Mouse (Mus musculus) kidney, postnatal 0 days (tissue): ENCODE results near the gene Hsd11b2. TPM values are rescaled to one million over a fixed set of nuclear protein-coding genes. Genes with fewer than 3 reads are reported as not detected.

Experiments used
- ATAC-seq: fragments of 200-750 bp; cut with Nextera tagmentation; replicated peaks from 2 replicates; pipeline ENCODE4 v1.8.0; 2017; ENCODE audit warnings: low read depth, moderate number of reproducible peaks, moderate TSS enrichment, moderate library complexity; ENCODE audit not compliant: low FRiP score
- DNase-seq: peaks from one replicate; pipeline ENCODE4 v3.0.0-alpha.2; 2016; ENCODE audit warnings: low spot score
- H3K27ac ChIP-seq: fragments of 300-500 bp; sonication (generic); 2 replicates; pipeline ENCODE4 v1.5.1; 2014; ENCODE audit warnings: mild to moderate bottlenecking
- H3K27me3 ChIP-seq: fragments of 300-500 bp; sonication (generic); 2 replicates; pipeline ENCODE4 v1.6.1; 2014; ENCODE audit warnings: low read length, mixed read lengths; ENCODE audit not compliant: insufficient read depth
- H3K36me3 ChIP-seq: fragments of 300-500 bp; sonication (generic); 2 replicates; pipeline ENCODE4 v1.6.1; 2014; ENCODE audit warnings: low read length, mixed read lengths; ENCODE audit not compliant: insufficient read depth
- H3K4me1 ChIP-seq: fragments of 300-500 bp; sonication (generic); replicated peaks from 2 replicates; pipeline ENCODE4 v1.6.1; 2014; ENCODE audit warnings: antibody characterized with exemption, low read length, mixed read lengths; ENCODE audit not compliant: insufficient read depth
- H3K4me2 ChIP-seq: fragments of 300-500 bp; sonication (generic); 2 replicates; pipeline ENCODE4 v1.6.1; 2014; ENCODE audit warnings: mild to moderate bottlenecking, low read length, moderate library complexity, mixed read lengths
- H3K4me3 ChIP-seq: fragments of 300-500 bp; sonication (generic); replicated peaks from 2 replicates; pipeline ENCODE4 v1.5.1; 2014; ENCODE audit warnings: low read depth, low read length
- H3K9ac ChIP-seq: fragments of 300-500 bp; sonication (generic); 2 replicates; pipeline ENCODE4 v1.6.1; 2014; ENCODE audit warnings: low read depth, low read length
- H3K9me3 ChIP-seq: fragments of 300-500 bp; sonication (generic); replicated peaks from 2 replicates; pipeline ENCODE4 v1.6.1; 2016; ENCODE audit warnings: low read length, inconsistent platforms, mixed read lengths
- CTCF ChIP-seq: IDR thresholded peaks from 2 replicates; pipeline ENCODE4 v1.5.1; 2016; ENCODE audit warnings: antibody characterized with exemption, low read depth, mild to moderate bottlenecking, moderate library complexity
- WGBS: fragments of 180-500 bp; shearing (Covaris S2); extraction: QIAGEN DNeasy Blood & Tissue Kit; methylation state at CpG from one replicate; pipeline ENCODE4 v1.1.7; 2014; 5-methylcytosine and 5-hydroxymethylcytosine counted together
- polyA plus RNA-seq: library from polyadenylated mRNA; unstranded; fragments of >200 nt; fragmentation: Nextera tagmentation; extraction: Ambion mirVana; gene quantifications from 2 replicates; pipeline ENCODE4 v1.2.1, GENCODE M21; 2015

Hsd11b2 gene
- 42.4 and 44.8 TPM in 2 replicates for polyA plus RNA-seq

GRCm38 (mm10) chr8:105518436-105519313 is at the start of gene Hsd11b2:
TSS of gene Hsd11b2 (plus strand) at chr8:105518755.
- 0 out of 2 replicates have a peak, but pooled peaks have one; percentile 2 for TF ChIP-seq CTCF
- Histone ChIP-seq H3K4me1 (peaks cover 35% of the 10 kb centered on the region; the same call in 1 of the 2 replicates), H3K4me3 (peak within 1 kb of the TSS; percentile 39), H3K9ac (peak within 1 kb of the TSS; percentile 49), H3K27me3 (no peaks in the 10 kb centered on the region), H3K4me2 (peak within 1 kb of the TSS; percentile 86), H3K36me3 (0 out of 2 replicates have a peak, but pooled peaks cover 3% of the 10 kb centered on the region), H3K27ac (peak within 1 kb of the TSS; percentile 26), H3K9me3 (no peaks in the 10 kb centered on the region)
- ATAC-seq (peak; percentile 60), DNase-seq (peak; percentile 44)
- 2% methylated on average over 68 of the region's 68 CpGs for WGBS

- 57% methylated on average over 6 of the region's 6 CpGs for WGBS
- no peak overlapping the region for H3K9ac ChIP-seq
- ATAC-seq (no peak), DNase-seq (no peak)
- H3K27me3 ChIP-seq = no peaks in the 10 kb centered on the region
- no peaks in the 10 kb centered on the region for H3K9me3 ChIP-seq
- peaks cover 11% of the 10 kb centered on the region for H3K4me1 ChIP-seq
- no peak overlapping the region for H3K4me2 ChIP-seq
- peaks cover 6% of the 10 kb centered on the region; the same call in 1 of the 2 replicates for H3K36me3 ChIP-seq
- no peak for TF ChIP-seq CTCF
- H3K4me3 ChIP-seq = no peak overlapping the region
- H3K27ac ChIP-seq = no peak overlapping the region
Measured at GRCm38 (mm10) chr8:105469041-105469695, 49.4 kb upstream of the Hsd11b2 start.

- Histone ChIP-seq H3K27me3 (no peaks in the 10 kb centered on the region), H3K4me1 (peaks cover 17% of the 10 kb centered on the region), H3K4me2 (no peak overlapping the region), H3K9me3 (no peaks in the 10 kb centered on the region), H3K36me3 (peaks cover 6% of the 10 kb centered on the region; the same call in 1 of the 2 replicates), H3K9ac (no peak overlapping the region), H3K27ac (no peak overlapping the region), H3K4me3 (no peak overlapping the region)
- no peak for ATAC-seq
- DNase-seq = no peak
- WGBS = 86% methylated on average over 5 of the region's 5 CpGs
- no peak for TF ChIP-seq CTCF
Measured at GRCm38 (mm10) chr8:105469816-105470215, 48.7 kb upstream of the Hsd11b2 start.

GRCm38 (mm10) chr8:105470262-105470661 is 48.3 kb upstream of the Hsd11b2 start:
- H3K4me1 ChIP-seq = peaks cover 22% of the 10 kb centered on the region
- 78% methylated on average over 5 of the region's 5 CpGs for WGBS
- no peaks in the 10 kb centered on the region for H3K27me3 ChIP-seq
- no peak overlapping the region for H3K4me3 ChIP-seq
- peaks cover 6% of the 10 kb centered on the region; the same call in 1 of the 2 replicates for H3K36me3 ChIP-seq
- DNase-seq (no peak), ATAC-seq (no peak)
- H3K9ac ChIP-seq = no peak overlapping the region
- no peaks in the 10 kb centered on the region for H3K9me3 ChIP-seq
- H3K4me2 ChIP-seq = no peak overlapping the region
- TF ChIP-seq CTCF = no peak
- H3K27ac ChIP-seq = no peak overlapping the region

- no peak for TF ChIP-seq CTCF
- Histone ChIP-seq H3K9ac (0 out of 2 replicates have a peak overlapping the region, but pooled peaks have one; percentile 14), H3K4me3 (peak overlapping the region; percentile 21), H3K9me3 (no peaks in the 10 kb centered on the region), H3K4me1 (peaks cover 22% of the 10 kb centered on the region), H3K27me3 (no peaks in the 10 kb centered on the region), H3K27ac (no peak overlapping the region), H3K4me2 (peak overlapping the region; percentile 58), H3K36me3 (peaks cover 8% of the 10 kb centered on the region; the same call in 1 of the 2 replicates)
- 18% methylated on average over 11 of the region's 11 CpGs for WGBS
- ATAC-seq (no peak; the same call in 1 of the 2 replicates), DNase-seq (no peak)
Measured at GRCm38 (mm10) chr8:105470681-105471313, 47.8 kb upstream of the Hsd11b2 start.
